ENCODE assay signal across 8 mouse cellular contexts in the genomic region with DNA sequence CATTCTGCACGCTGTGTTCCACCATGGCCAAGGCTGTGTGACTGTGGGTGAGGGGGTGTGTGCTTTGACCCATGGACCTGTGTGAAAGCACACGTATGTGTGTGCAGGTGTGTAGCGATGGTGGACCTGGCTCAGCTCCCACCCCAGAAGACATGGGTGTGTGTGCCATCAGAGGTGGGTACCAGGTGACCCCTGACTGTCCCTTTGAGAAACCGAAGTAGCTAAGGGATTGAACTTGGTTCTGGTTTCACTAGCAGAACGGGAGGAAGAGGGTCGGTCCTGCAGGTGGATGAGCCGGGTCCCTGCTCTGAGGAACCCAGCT. TPM values are rescaled to one million over a fixed set of nuclear protein-coding genes. Genes with fewer than 3 reads are reported as not detected.
A peak's percentile ranks its signal among the peaks of the same experiment; 100 is the strongest.
DNase-seq lines count a peak whose midpoint lies in the region; ATAC-seq and TF ChIP-seq lines count a peak whose summit lies in the region.

No protein-coding gene starts in this region.

- H3K9me3 ChIP-seq in intestine, postnatal 0 days (ENCODE audit: control insufficient read depth) = no peaks in the 10 kb centered on the region
- H3K9me3 ChIP-seq in neural tube, embryonic 14.5 days (ENCODE audit: control insufficient read depth, low read length) = no peaks in the 10 kb centered on the region

- H3K4me1 ChIP-seq in liver, adult 2 months (ENCODE audit: control insufficient read depth, insufficient read depth, low read length) = peaks cover 6% of the 10 kb centered on the region; the same call in 1 of the 2 replicates
- H3K4me1 ChIP-seq in intestine, postnatal 0 days (replicated peaks; ENCODE audit: control insufficient read depth, insufficient read depth, low read length) = no peaks in the 10 kb centered on the region
- H3K4me1 ChIP-seq in neural tube, embryonic 14.5 days (ENCODE audit: control insufficient read depth, insufficient read depth, low read length) = peaks cover 36% of the 10 kb centered on the region

- no peaks in the 10 kb centered on the region for H3K36me3 ChIP-seq in liver, adult 2 months (ENCODE audit: control insufficient read depth, insufficient read depth, low read length)
- no peaks in the 10 kb centered on the region for H3K36me3 ChIP-seq in intestine, postnatal 0 days (ENCODE audit: control insufficient read depth, insufficient read depth)
- H3K36me3 ChIP-seq in neural tube, embryonic 14.5 days (ENCODE audit: control insufficient read depth, insufficient read depth, low read length) = no peaks in the 10 kb centered on the region

- DNase-seq in liver, adult 2 months (ENCODE audit: extremely low read depth, low read depth, low spot score) = no peak
- DNase-seq in liver = no peak
- no peak for DNase-seq in left cerebral cortex, postnatal 14 days (ENCODE audit: low spot score in 2 of 2)
- no peak for DNase-seq in thymus, postnatal 4 days
- DNase-seq in right cerebral cortex, postnatal 4 days = no peak

- H3K9ac ChIP-seq in liver, adult 2 months (ENCODE audit: low read depth, low read length) = peak overlapping the region; percentile 87
- no peak overlapping the region for H3K9ac ChIP-seq in intestine, postnatal 0 days (ENCODE audit: low read depth, low read length)
- peak overlapping the region; percentile 99 for H3K9ac ChIP-seq in neural tube, embryonic 14.5 days (replicated peaks; ENCODE audit: low read depth, low read length)

- peak overlapping the region; percentile 61; the same call in 1 of the 2 replicates for H3K27ac ChIP-seq in liver, adult 2 months (replicated peaks; ENCODE audit: insufficient read depth, low read depth, low read length)
- no peak overlapping the region for H3K27ac ChIP-seq in intestine, postnatal 0 days (ENCODE audit: low read depth, low read length)
- H3K27ac ChIP-seq in neural tube, embryonic 14.5 days (ENCODE audit: low read depth, low read length) = no peak overlapping the region

- 0 out of 2 replicates have a peak, but pooled peaks have one; percentile 33 for ATAC-seq in erythroid progenitor cell, adult 5-6 weeks (replicated peaks; ENCODE audit: low FRiP score, poor library complexity, severe bottlenecking)
- ATAC-seq in intestine, postnatal 0 days = no peak
- peak; percentile 9; the same call in 1 of the 2 replicates for ATAC-seq in neural tube, embryonic 14.5 days (ENCODE audit: low read depth)

- H3K27me3 ChIP-seq in liver, adult 2 months (ENCODE audit: control insufficient read depth, insufficient read depth, low read length) = no peaks in the 10 kb centered on the region
- H3K27me3 ChIP-seq in intestine, postnatal 0 days (replicated peaks; ENCODE audit: control insufficient read depth, insufficient read depth, low read length) = peaks cover 14% of the 10 kb centered on the region
- no peaks in the 10 kb centered on the region for H3K27me3 ChIP-seq in neural tube, embryonic 14.5 days (ENCODE audit: control insufficient read depth, insufficient read depth, low read length)

- WGBS in liver, adult 2 months = 36% methylated on average over 7 of the region's 7 CpGs
- 35% methylated on average over 7 of the region's 7 CpGs for WGBS in intestine, postnatal 0 days
- WGBS in neural tube, embryonic 14.5 days = 43% methylated on average over 7 of the region's 7 CpGs

- H3K4me2 ChIP-seq in intestine, postnatal 0 days (replicated peaks; ENCODE audit: low read depth) = peak overlapping the region; percentile 88
- peak overlapping the region; percentile 53 for H3K4me2 ChIP-seq in neural tube, embryonic 14.5 days (ENCODE audit: low read depth, low read length)

- peak overlapping the region; percentile 87 for H3K4me3 ChIP-seq in liver, adult 2 months (ENCODE audit: insufficient read depth, low read depth, low read length)
- H3K4me3 ChIP-seq in intestine, postnatal 0 days (ENCODE audit: low read depth, low read length) = peak overlapping the region; percentile 63
- H3K4me3 ChIP-seq in neural tube, embryonic 14.5 days (ENCODE audit: low read depth, low read length) = peak overlapping the region; percentile 90

- no peak for TF ChIP-seq CTCF in liver, adult 2 months (IDR thresholded peaks at IDR 0.05; ENCODE audit: low read depth, low read length)
- no peak for TF ChIP-seq CTCF in intestine, postnatal 0 days (IDR thresholded peaks at IDR 0.05; ENCODE audit: low read depth)

- intact Hi-C loops in left cerebral cortex, postnatal 14 days (cut with DNase I) = loop anchor here (10.0 kb wide), 1 partner anchor 1042 kb away; a partner anchor contains a TSS

- TF ChIP-seq POLR2A in liver, adult 2 months (IDR thresholded peaks at IDR 0.05; ENCODE audit: extremely low read depth, insufficient read depth, low read length) = no peak

- peaks cover 9% of the 10 kb centered on the region; the same call in 1 of the 2 replicates for H3K79me2 ChIP-seq in liver, adult 2 months (ENCODE audit: control insufficient read depth, insufficient read depth, low read length)

RNA-seq across cellular contexts. Expression of a gene that starts 0.8 kb away (rescaled TPM):
- 11.1 and 18.1 TPM in 2 replicates for total RNA-seq in liver, adult 2 months (2014; rRNA removed)
- 23.2 and 37.1 TPM in 2 replicates for polyA plus RNA-seq in liver, adult 2 months (2012; rRNA removed)
- total RNA-seq in erythroid progenitor cell, adult 5-6 weeks (2015; ENCODE audit: low replicate concordance) = 25.9 and 31.0 TPM in 2 replicates
- 9.9 and 13.7 TPM in 2 replicates for total RNA-seq in erythroid progenitor cell, adult 5-6 weeks (2017; ENCODE audit: low replicate concordance)
- polyA plus RNA-seq in intestine, postnatal 0 days (2015; fragmentation: Nextera tagmentation; extraction: Ambion mirVana) = 9.7 and 10.8 TPM in 2 replicates
- polyA plus RNA-seq in neural tube, embryonic 14.5 days (2014; fragmentation: Nextera tagmentation; extraction: Ambion mirVana) = 83.2 and 83.4 TPM in 2 replicates
- total RNA-seq in left cerebral cortex, postnatal 14 days (2021) = 100 to 1,000 TPM; 246 to 250 TPM

Comparison
In these comparisons a context has a peak if more than half of its experiments do, and no peak if none do; other contexts are left out.
1. RNA of a gene that starts 0.8 kb away (total RNA-seq): 246 to 250 TPM in left cerebral cortex, postnatal 14 days; 9.9 to 31.0 TPM in erythroid progenitor cell, adult 5-6 weeks and 11.1 to 18.1 TPM in liver, adult 2 months; every median in the first group is over 4 times any median in the second.
2. Peak in every context shown above with its lines, with median percentiles within 50 percentile points of each other: H3K4me3 ChIP-seq.